7 mouse cellular contexts compared by ENCODE assay signal in the genomic region with DNA sequence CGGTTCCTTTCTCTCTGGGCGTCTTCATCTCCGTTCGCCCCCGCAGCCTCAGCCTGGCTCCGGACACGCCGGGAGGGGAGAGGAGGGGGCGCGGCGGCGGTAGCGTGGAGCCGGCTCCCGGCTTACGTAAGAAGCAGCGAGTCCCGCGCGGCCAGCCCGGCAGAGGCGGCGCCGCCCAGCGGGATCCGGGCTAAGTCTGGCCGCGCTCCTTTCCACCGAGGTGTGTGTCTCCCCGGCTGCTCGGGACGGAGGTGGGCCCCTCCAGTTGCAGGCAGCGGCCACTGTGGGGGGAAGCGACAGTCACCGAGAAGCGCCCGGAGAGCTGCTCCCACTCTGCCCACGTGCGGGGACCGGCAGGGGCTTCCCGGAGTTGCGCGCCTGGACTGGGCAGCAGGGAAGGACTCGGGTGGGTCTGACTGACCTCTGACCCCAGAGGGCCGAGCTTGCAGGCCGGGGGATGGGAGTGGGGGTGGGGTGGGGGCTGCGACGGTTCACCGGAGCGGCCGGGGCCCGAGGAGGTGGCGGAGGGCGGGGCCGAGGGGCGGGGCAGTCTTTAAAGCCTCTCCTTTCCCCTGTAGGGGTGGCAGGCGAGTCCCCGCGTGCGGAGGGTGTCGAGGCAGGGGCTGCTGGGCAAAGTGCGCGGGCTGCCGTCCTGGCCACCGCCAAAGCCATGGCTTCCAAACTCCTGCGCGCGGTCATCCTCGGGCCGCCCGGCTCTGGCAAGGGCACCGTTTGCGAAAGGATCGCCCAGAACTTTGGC. TPM values are rescaled to one million over a fixed set of nuclear protein-coding genes. Genes with fewer than 3 reads are reported as not detected.
DNase-seq lines count a peak whose midpoint lies in the region; ATAC-seq and TF ChIP-seq lines count a peak whose summit lies in the region.

Ak4 (plus strand) TSS at position 127 of the 760 bp plus-strand sequence.

- H3K4me3 ChIP-seq in hindbrain, embryonic 14.5 days (replicated peaks; ENCODE audit: low read length) = peak within 1 kb of the TSS; percentile 76
- H3K4me3 ChIP-seq in left cerebral cortex, adult 2 months = peak within 1 kb of the TSS; percentile 76

- H3K9me3 ChIP-seq in hindbrain, embryonic 14.5 days (ENCODE audit: control insufficient read depth, low read length) = no peaks in the 10 kb centered on the region

- WGBS in hindbrain, embryonic 14.5 days = under 1% methylated on average over 59 of the region's 74 CpGs

- peaks cover 6% of the 10 kb centered on the region; the same call in 1 of the 2 replicates for H3K4me1 ChIP-seq in hindbrain, embryonic 14.5 days (replicated peaks; ENCODE audit: control insufficient read depth, insufficient read depth, low read length)

- no peaks in the 10 kb centered on the region for H3K36me3 ChIP-seq in hindbrain, embryonic 14.5 days (replicated peaks; ENCODE audit: control insufficient read depth, insufficient read depth)

- H3K9ac ChIP-seq in hindbrain, embryonic 14.5 days = peak within 1 kb of the TSS; percentile 65

- intact Hi-C loops in left cerebral cortex, adult 2 months (cut with DNase I) = no loop called here

- no peak for TF ChIP-seq CTCF in left cerebral cortex, adult 2 months (IDR thresholded peaks at IDR 0.05)

- peak within 1 kb of the TSS; percentile 97 for H3K4me2 ChIP-seq in hindbrain, embryonic 14.5 days (replicated peaks)

- H3K27me3 ChIP-seq in hindbrain, embryonic 14.5 days (ENCODE audit: control insufficient read depth, insufficient read depth, low read length) = peaks cover 9% of the 10 kb centered on the region

- DNase-seq in ZHBTc4 (ENCODE audit: low read depth, low spot score) = peak; percentile 80
- peak; percentile 72 to 77 for DNase-seq in cerebellum, postnatal 10 days
- peak; percentile 22 for DNase-seq in gastrocnemius, adult 18-20 months (ENCODE audit: low spot score)
- peak; percentile 32 for DNase-seq in hindbrain, embryonic 14.5 days (ENCODE audit: low spot score)
- DNase-seq in left cerebral cortex, adult 2 months (ENCODE audit: extremely low spot score in 1 of 2, low spot score in 2 of 2) = peak; percentile 69 to 77
- peak; percentile 44 to 60 for DNase-seq in lung, postnatal 4 days
- peak; percentile 57 to 61 for DNase-seq in right cerebral cortex, postnatal 10 days (ENCODE audit: low spot score in 2 of 2)

- peak; percentile 64 for ATAC-seq in hindbrain, embryonic 14.5 days (ENCODE audit: low FRiP score)

- 0 out of 2 replicates have a peak within 1 kb of the TSS, but pooled peaks have one; percentile 9 for H3K27ac ChIP-seq in hindbrain, embryonic 14.5 days
- H3K27ac ChIP-seq in left cerebral cortex, adult 2 months = peak within 1 kb of the TSS; percentile 88

RNA-seq across cellular contexts. Expression of gene Ak4, which starts in this region (rescaled TPM):
- total RNA-seq in gastrocnemius, adult 18-20 months (2021) = 1 to 10 TPM; 4.9 to 6.6 TPM
- 3.2 and 4.2 TPM in 2 replicates for polyA plus RNA-seq in hindbrain, embryonic 14.5 days (2014; fragmentation: Nextera tagmentation; extraction: Ambion mirVana)
- total RNA-seq in left cerebral cortex, adult 2 months (2021) = 10 to 100 TPM; 30.0 to 46.1 TPM

Comparison
In these comparisons a context has a peak if more than half of its experiments do, and no peak if none do; other contexts are left out.
1. Peak in every context shown above with its lines: DNase-seq, ATAC-seq, H3K4me3 ChIP-seq and H3K27ac ChIP-seq.
2. RNA of gene Ak4 (total RNA-seq): 30.0 to 46.1 TPM in left cerebral cortex, adult 2 months; 4.9 to 6.6 TPM in gastrocnemius, adult 18-20 months; every median in the first group is over 4 times any median in the second.
3. DNase-seq: peak in every context shown above with its lines; median percentile 80 in ZHBTc4; 74 in cerebellum, postnatal 10 days; 73 in left cerebral cortex, adult 2 months; 59 in right cerebral cortex, postnatal 10 days; 52 in lung, postnatal 4 days; 32 in hindbrain, embryonic 14.5 days; 22 in gastrocnemius, adult 18-20 months.